Mouse (Mus musculus) midbrain, embryonic 15.5 days (tissue): ENCODE measurements at regions not wholly inside any gene's neighbourhood (a gene's known extent, or its start where the extent isn't known, plus 50 kb on each side); places are given as distances from the start of the nearest gene placed in this dataset.

Source experiments
- ATAC-seq: fragments of 200-750 bp; cut with Nextera tagmentation; replicated peaks from 2 replicates; pipeline ENCODE4 v1.8.0; 2017; ENCODE audit warnings: moderate TSS enrichment
- H3K27ac ChIP-seq: fragments of 300-500 bp; sonication (generic); 2 replicates; pipeline ENCODE4 v1.5.1; 2015; ENCODE audit warnings: mild to moderate bottlenecking, inconsistent platforms
- H3K27me3 ChIP-seq: fragments of 300-500 bp; sonication (generic); replicated peaks from 2 replicates; pipeline ENCODE4 v1.6.1; 2015; ENCODE audit warnings: inconsistent platforms
- H3K36me3 ChIP-seq: fragments of 300-500 bp; sonication (generic); replicated peaks from 2 replicates; pipeline ENCODE4 v1.6.1; 2015; ENCODE audit warnings: inconsistent platforms
- H3K4me1 ChIP-seq: fragments of 300-500 bp; sonication (generic); 2 replicates; pipeline ENCODE4 v1.6.1; 2015; ENCODE audit warnings: inconsistent platforms
- H3K4me2 ChIP-seq: fragments of 300-500 bp; sonication (generic); 2 replicates; pipeline ENCODE4 v1.6.1; 2015; ENCODE audit warnings: inconsistent platforms, mild to moderate bottlenecking, moderate library complexity
- H3K4me3 ChIP-seq: fragments of 300-500 bp; sonication (generic); 2 replicates; pipeline ENCODE4 v1.5.1; 2015; ENCODE audit warnings: mild to moderate bottlenecking, inconsistent platforms
- H3K9ac ChIP-seq: fragments of 300-500 bp; sonication (generic); 2 replicates; pipeline ENCODE4 v1.6.1; 2015; ENCODE audit warnings: mild to moderate bottlenecking, inconsistent platforms
- H3K9me3 ChIP-seq: fragments of 300-500 bp; sonication (generic); 2 replicates; pipeline ENCODE4 v1.6.1; 2016; ENCODE audit warnings: inconsistent platforms
- WGBS: fragments of 180-500 bp; shearing (Covaris S2); methylation state at CpG from one replicate; pipeline ENCODE4 v1.1.7; 2015; ENCODE audit warnings: mixed read lengths; 5-methylcytosine and 5-hydroxymethylcytosine counted together

DNA sequence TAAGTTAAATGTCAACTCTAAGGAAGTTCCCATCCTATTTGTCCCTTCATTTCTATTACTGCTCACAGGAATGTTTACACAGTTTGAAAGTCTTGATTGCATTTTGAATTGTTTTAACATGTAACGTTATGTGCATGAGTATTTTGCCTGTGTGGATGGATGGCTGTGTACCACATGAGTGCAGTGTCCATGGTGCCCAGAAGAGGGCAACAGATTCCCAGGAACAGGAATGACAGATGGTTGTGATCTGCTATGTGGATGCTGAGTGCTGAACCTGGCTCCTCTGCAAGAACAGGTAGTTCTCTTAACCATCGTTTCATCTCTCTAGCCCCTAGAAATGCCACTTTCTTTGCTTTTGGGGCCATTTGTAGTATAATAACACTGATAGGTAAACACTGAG, 597.9 kb upstream of the Zwint start:
- no peak overlapping the region for H3K4me3 ChIP-seq
- H3K27ac ChIP-seq, result no peak overlapping the region
- H3K9ac ChIP-seq, result no peak overlapping the region
- H3K9me3 ChIP-seq, result no peaks in the 10 kb centered on the region
- H3K4me1 ChIP-seq, result no peaks in the 10 kb centered on the region
- H3K4me2 ChIP-seq, result no peak overlapping the region
- H3K36me3 ChIP-seq, result no peaks in the 10 kb centered on the region
- 89% methylated on average over 2 of the region's 2 CpGs for WGBS
- ATAC-seq, result no peak
- H3K27me3 ChIP-seq, result no peaks in the 10 kb centered on the region

GRCm38 (mm10) chr10:72071185-72071718, 583.4 kb upstream of the Zwint start:
- H3K9ac ChIP-seq, result no peak overlapping the region
- H3K4me1 ChIP-seq, result no peaks in the 10 kb centered on the region
- no peaks in the 10 kb centered on the region for H3K27me3 ChIP-seq
- H3K4me3 ChIP-seq, result no peak overlapping the region
- H3K27ac ChIP-seq, result no peak overlapping the region
- H3K36me3 ChIP-seq, result no peaks in the 10 kb centered on the region
- no peak overlapping the region for H3K4me2 ChIP-seq
- ATAC-seq, result no peak
- H3K9me3 ChIP-seq, result no peaks in the 10 kb centered on the region

GRCm38 (mm10) chr10:72078363-72078762, 576.3 kb upstream of the Zwint start:
- H3K4me2 ChIP-seq, result no peak overlapping the region
- no peak overlapping the region for H3K9ac ChIP-seq
- H3K4me1 ChIP-seq, result no peaks in the 10 kb centered on the region
- H3K9me3 ChIP-seq, result no peaks in the 10 kb centered on the region
- H3K27ac ChIP-seq, result no peak overlapping the region
- H3K36me3 ChIP-seq, result no peaks in the 10 kb centered on the region
- H3K27me3 ChIP-seq, result no peaks in the 10 kb centered on the region
- WGBS, result 88% methylated on average over 3 of the region's 3 CpGs
- no peak for ATAC-seq
- no peak overlapping the region for H3K4me3 ChIP-seq

DNA sequence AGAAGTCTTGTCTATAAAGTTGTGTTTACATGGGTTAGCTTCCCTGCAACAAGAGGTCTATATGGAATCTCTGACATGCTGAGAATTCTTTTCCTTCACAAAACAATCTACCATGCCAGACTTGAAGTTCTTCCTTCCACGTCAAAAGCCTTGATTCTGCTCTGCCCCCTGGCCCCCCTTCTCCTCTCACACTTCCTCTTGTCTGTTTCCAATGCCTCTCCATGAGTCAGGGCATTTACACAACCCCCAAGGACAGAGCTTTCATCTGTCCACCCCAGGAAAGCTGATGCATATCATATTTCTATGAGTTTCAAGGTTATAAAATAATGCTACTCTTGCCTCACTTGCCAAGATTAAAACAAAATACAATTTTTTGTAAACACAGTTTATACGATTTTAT, 557.7 kb upstream of the Zwint start:
- no peak for ATAC-seq
- Histone ChIP-seq H3K27ac (no peak overlapping the region), H3K4me1 (no peaks in the 10 kb centered on the region)

GRCm38 (mm10) chr10:72099156-72099812, 555.4 kb upstream of the Zwint start:
- Histone ChIP-seq H3K4me3 (no peak overlapping the region), H3K4me2 (no peak overlapping the region), H3K27me3 (no peaks in the 10 kb centered on the region), H3K9ac (no peak overlapping the region), H3K4me1 (no peaks in the 10 kb centered on the region), H3K9me3 (no peaks in the 10 kb centered on the region), H3K27ac (no peak overlapping the region; the same call in 1 of the 2 replicates), H3K36me3 (no peaks in the 10 kb centered on the region)
- peak; percentile 73 for ATAC-seq
- WGBS, result 53% methylated on average over 2 of the region's 2 CpGs

More for the DNA sequence above, 557.7 kb upstream of the Zwint start:
- H3K4me3 ChIP-seq, result no peak overlapping the region
- H3K27me3 ChIP-seq, result no peaks in the 10 kb centered on the region
- H3K4me2 ChIP-seq, result no peak overlapping the region
- no peaks in the 10 kb centered on the region for H3K36me3 ChIP-seq
- no peak overlapping the region for H3K9ac ChIP-seq
- 61% methylated on average over 2 of the region's 2 CpGs for WGBS
- no peaks in the 10 kb centered on the region for H3K9me3 ChIP-seq

DNA sequence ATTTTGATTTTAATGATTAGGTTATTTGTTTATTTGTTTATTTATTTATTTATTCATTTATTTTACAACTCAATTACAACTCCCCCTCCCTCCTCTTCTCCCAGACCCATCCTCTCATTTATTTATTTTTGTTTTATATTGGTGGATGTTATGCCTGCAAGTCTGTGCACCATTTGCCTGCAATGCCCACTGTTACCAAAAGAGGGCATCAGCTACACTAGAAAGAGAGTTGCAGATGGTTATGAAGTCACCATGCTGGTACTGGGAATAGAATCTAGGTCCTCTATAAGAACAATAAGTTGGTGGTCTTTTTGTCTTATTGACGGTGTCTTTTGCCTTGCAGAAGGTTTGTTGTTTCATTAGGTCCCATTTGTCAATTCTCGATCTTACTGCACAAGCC, 535.2 kb upstream of the Zwint start:
- H3K9me3 ChIP-seq, result no peaks in the 10 kb centered on the region
- no peak overlapping the region for H3K4me3 ChIP-seq
- ATAC-seq, result no peak
- H3K36me3 ChIP-seq, result no peaks in the 10 kb centered on the region
- no peak overlapping the region for H3K9ac ChIP-seq
- no peak overlapping the region for H3K4me2 ChIP-seq
- WGBS, result 97% methylated on average over 2 of the region's 2 CpGs
- H3K4me1 ChIP-seq, result no peaks in the 10 kb centered on the region
- H3K27ac ChIP-seq, result no peak overlapping the region
- no peaks in the 10 kb centered on the region for H3K27me3 ChIP-seq

DNA sequence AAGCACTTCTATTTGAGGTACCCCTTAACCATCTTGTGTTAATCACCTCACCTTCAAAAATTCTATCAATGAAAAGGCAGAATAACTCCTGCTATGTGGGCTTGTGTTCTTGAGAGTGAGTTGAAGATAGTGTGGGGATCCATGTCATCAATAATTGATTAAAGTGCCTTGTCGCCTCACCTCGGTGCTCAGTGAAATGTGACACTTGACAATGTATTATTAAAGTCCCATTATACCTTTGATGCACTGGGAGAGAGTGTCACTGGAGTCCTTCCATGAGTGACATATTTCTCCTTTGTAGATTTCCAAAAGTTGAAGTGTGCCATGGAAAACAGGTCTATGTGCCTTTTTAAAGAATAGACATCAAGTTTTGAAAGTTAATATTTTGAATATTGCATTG, 522.2 kb upstream of the Zwint start:
- no peak overlapping the region for H3K4me2 ChIP-seq
- no peak overlapping the region for H3K4me3 ChIP-seq
- H3K9me3 ChIP-seq, result no peaks in the 10 kb centered on the region
- H3K4me1 ChIP-seq, result no peaks in the 10 kb centered on the region
- peak; percentile 75; the same call in 1 of the 2 replicates for ATAC-seq
- H3K36me3 ChIP-seq, result no peaks in the 10 kb centered on the region
- no peaks in the 10 kb centered on the region for H3K27me3 ChIP-seq
- H3K27ac ChIP-seq, result no peak overlapping the region
- WGBS, result 68% methylated on average over 2 of the region's 2 CpGs
- no peak overlapping the region for H3K9ac ChIP-seq
